Mouse (Mus musculus): Measurements from ENCODE around the gene Rbl2. TPM values are rescaled to one million over a fixed set of nuclear protein-coding genes. Genes with fewer than 3 reads are reported as not detected.
A peak's percentile ranks its signal among the peaks of the same experiment; 100 is the strongest.

Gene Rbl2
- total RNA-seq (2021) = 10 to 100 TPM; 17.6 to 18.8 TPM

- DNase-seq = peak; percentile 95
Measured at GRCm38 (mm10) chr8:91069834-91070233, at the start of gene Rbl2. Gene Rbl2 (plus strand): TSS chr8:91070057.

GRCm38 (mm10) chr8:91034417-91034816 lies 35.4 kb upstream of the Rbl2 start:
- DNase-seq = no peak

- no peak for DNase-seq
Measured at GRCm38 (mm10) chr8:91036905-91037304, 33.0 kb upstream of the Rbl2 start.

GRCm38 (mm10) chr8:91038637-91039036 lies 31.2 kb upstream of the Rbl2 start:
- no peak for DNase-seq

GRCm38 (mm10) chr8:91046370-91046769 lies 23.5 kb upstream of the Rbl2 start:
- DNase-seq = no peak

GRCm38 (mm10) chr8:91051037-91051436 lies 18.8 kb upstream of the Rbl2 start:
- peak; percentile 86 for DNase-seq

- DNase-seq = no peak
Measured at GRCm38 (mm10) chr8:91054418-91054817, 15.4 kb upstream of the Rbl2 start.

GRCm38 (mm10) chr8:91056848-91057247 lies 13.0 kb upstream of the Rbl2 start:
- no peak for DNase-seq

GRCm38 (mm10) chr8:91059086-91059578 lies 10.7 kb upstream of the Rbl2 start:
- DNase-seq = no peak

- no peak for DNase-seq
Measured at GRCm38 (mm10) chr8:91059884-91060510, 9.9 kb upstream of the Rbl2 start.

- DNase-seq = peak; percentile 17
Measured at GRCm38 (mm10) chr8:91060555-91061471, 9.0 kb upstream of the Rbl2 start.

GRCm38 (mm10) chr8:91065179-91065578 lies 4.7 kb upstream of the Rbl2 start:
- DNase-seq = no peak

- DNase-seq = peak; percentile 19
Measured at GRCm38 (mm10) chr8:91069407-91069806, 450 bp upstream of the Rbl2 start.

- DNase-seq = peak; percentile 81
Measured at GRCm38 (mm10) chr8:91070275-91070859, 510 bp downstream of the Rbl2 start.

- DNase-seq = no peak
Measured at GRCm38 (mm10) chr8:91077077-91077867, 7.4 kb downstream of the Rbl2 start.

GRCm38 (mm10) chr8:91079678-91080077 lies 9.8 kb downstream of the Rbl2 start:
- no peak for DNase-seq

- no peak for DNase-seq
Measured at GRCm38 (mm10) chr8:91081911-91082310, 12.1 kb downstream of the Rbl2 start.

- no peak for DNase-seq
Measured at GRCm38 (mm10) chr8:91082428-91082827, 12.6 kb downstream of the Rbl2 start.

- DNase-seq = no peak
Measured at GRCm38 (mm10) chr8:91088452-91088851, 18.6 kb downstream of the Rbl2 start.

- no peak for DNase-seq
Measured at GRCm38 (mm10) chr8:91089601-91090000, 19.7 kb downstream of the Rbl2 start.

- DNase-seq = no peak
Measured at GRCm38 (mm10) chr8:91094135-91094534, 24.3 kb downstream of the Rbl2 start.

- DNase-seq = no peak
Measured at GRCm38 (mm10) chr8:91098106-91098505, 28.2 kb downstream of the Rbl2 start.
